In genomic region chr4:109296510-109296909, GRCm38 (mm10) we compare ENCODE assay signal across 26 mouse cellular contexts. TPM values are rescaled to one million over a fixed set of nuclear protein-coding genes. Genes with fewer than 3 reads are reported as not detected.
DNase-seq lines count a peak whose midpoint lies in the region; ATAC-seq and TF ChIP-seq lines count a peak whose summit lies in the region.
"Had no signal": no experiment of that assay in that cellular context is flagged by ENCODE, and none has a peak within 500 bp of the region (broad histone marks: within the 10 kb centered on the region; RNA-seq: fewer than 3 reads in every experiment).

No protein-coding gene starts in this region.

- H3K27ac ChIP-seq in layer of hippocampus, adult 2 months = peak overlapping the region; percentile 71
- no peak overlapping the region for H3K27ac ChIP-seq in MEL (ENCODE audit: control insufficient read depth, low read depth, low read length)
- H3K27ac ChIP-seq: embryonic facial prominence, embryonic 10.5 days; embryonic facial prominence, embryonic 13.5 days; forebrain, embryonic 12.5 days; forebrain, embryonic 15.5 days; hindbrain, embryonic 10.5 days; hindbrain, embryonic 13.5 days had no signal

- H3K4me3 ChIP-seq in layer of hippocampus, adult 2 months = no peak overlapping the region
- H3K4me3 ChIP-seq in MEL (ENCODE audit: control insufficient read depth in 1 of 2, insufficient read depth in 1 of 2, low read depth in 2 of 2, low read length in 2 of 2) = no peak overlapping the region
- H3K4me3 ChIP-seq: embryonic facial prominence, embryonic 10.5 days; embryonic facial prominence, embryonic 13.5 days; erythroblast, embryonic 14.5 days; forebrain, embryonic 12.5 days; forebrain, embryonic 15.5 days; hindbrain, embryonic 10.5 days; hindbrain, embryonic 13.5 days had no signal

- TF ChIP-seq POLR2A in MEL (IDR thresholded peaks at IDR 0.05; ENCODE audit: control insufficient read depth in 1 of 2, insufficient read depth in 1 of 2, low read depth in 1 of 2, low read length in 2 of 2, poor library complexity in 1 of 2) = no peak

- no peak for TF ChIP-seq CTCF in layer of hippocampus, adult 2 months (conservative IDR thresholded peaks at IDR 0.05)
- no peak for TF ChIP-seq CTCF in MEL (IDR thresholded peaks at IDR 0.05 in 2 of 3, conservative IDR thresholded peaks at IDR 0.05 in 1 of 3; ENCODE audit: control insufficient read depth in 1 of 3, insufficient read depth in 1 of 3, low read depth in 2 of 3, low read length in 3 of 3, poor library complexity in 1 of 3, severe bottlenecking in 1 of 3)

- DNase-seq in layer of hippocampus, adult 2 months (ENCODE audit: low spot score in 2 of 2) = no peak
- DNase-seq in layer of hippocampus, postnatal 14 days (ENCODE audit: low spot score in 2 of 2) = no peak
- DNase-seq in MEL (ENCODE audit: low read depth, low spot score) = no peak
- DNase-seq in kidney, adult 8-10 months = no peak
- DNase-seq in neural tube, embryonic 10.5 days (ENCODE audit: extremely low spot score, low spot score) = no peak
- DNase-seq: adrenal gland, adult 2 months; adrenal gland, postnatal 14 days; B cell, adult 2 months; cerebellum, adult 11-12 months; cerebellum, adult 8-10 months; cerebellum, postnatal 10 days; cerebellum, postnatal 36 days; embryo, embryonic 11 days; gastrocnemius, postnatal 10 days; gastrocnemius, postnatal 36 days had no signal

- TF ChIP-seq EP300 in MEL (IDR thresholded peaks at IDR 0.05; ENCODE audit: low read depth in 1 of 2, low read length in 2 of 2) = no peak

- peaks cover 6% of the 10 kb centered on the region; the same call in 1 of the 2 replicates for H3K79me2 ChIP-seq in MEL (ENCODE audit: control insufficient read depth, insufficient read depth, low read length, poor library complexity)

- H3K4me1 ChIP-seq in MEL (ENCODE audit: control insufficient read depth in 1 of 2, insufficient read depth in 2 of 2, low read length in 2 of 2) = peaks cover 2 to 12% of the 10 kb centered on the region in 2 experiments; a peak in 2 of 4 replicates
- H3K4me1 ChIP-seq: embryonic facial prominence, embryonic 10.5 days; embryonic facial prominence, embryonic 13.5 days; forebrain, embryonic 12.5 days; forebrain, embryonic 15.5 days; hindbrain, embryonic 10.5 days; hindbrain, embryonic 13.5 days had no signal

- peaks cover 0 to 7% of the 10 kb centered on the region in 2 experiments; a peak in 3 of 4 replicates for H3K36me3 ChIP-seq in MEL (ENCODE audit: control insufficient read depth in 1 of 2, insufficient read depth in 2 of 2, low read length in 2 of 2)
- H3K36me3 ChIP-seq: forebrain, embryonic 12.5 days; forebrain, embryonic 15.5 days; hindbrain, embryonic 10.5 days; hindbrain, embryonic 13.5 days had no signal

- ATAC-seq in megakaryocyte progenitor cell, adult 5-6 weeks (replicated peaks; ENCODE audit: poor library complexity) = peak; percentile 58; the same call in 1 of the 2 replicates
- ATAC-seq: forebrain, embryonic 15.5 days; hindbrain, embryonic 16.5 days had no signal

- no peaks in the 10 kb centered on the region for H3K27me3 ChIP-seq in MEL (ENCODE audit: control insufficient read depth in 1 of 2, insufficient read depth in 2 of 2, low read length in 2 of 2)
- H3K27me3 ChIP-seq: CH12.LX; embryonic facial prominence, embryonic 13.5 days; forebrain, embryonic 12.5 days; forebrain, embryonic 15.5 days; hindbrain, embryonic 13.5 days had no signal

- no peak for TF ChIP-seq RAD21 in MEL (IDR thresholded peaks at IDR 0.05; ENCODE audit: low read depth, low read length)

- no peaks in the 10 kb centered on the region for H3K9me3 ChIP-seq in MEL (replicated peaks; ENCODE audit: insufficient read depth, low read length)
- H3K9me3 ChIP-seq: embryonic facial prominence, embryonic 10.5 days; embryonic facial prominence, embryonic 13.5 days; forebrain, embryonic 12.5 days; forebrain, embryonic 15.5 days; G1E; hindbrain, embryonic 10.5 days; hindbrain, embryonic 13.5 days had no signal

- H3K9ac ChIP-seq in MEL (ENCODE audit: control insufficient read depth, low read depth, low read length, poor library complexity, severe bottlenecking) = no peak overlapping the region
- H3K9ac ChIP-seq: embryonic facial prominence, embryonic 13.5 days; forebrain, embryonic 12.5 days; forebrain, embryonic 15.5 days; hindbrain, embryonic 13.5 days had no signal

TF ChIP-seq in MEL, 35 proteins besides CTCF, POLR2A, EP300 and RAD21:
- TF ChIP-seq RCOR1 (IDR thresholded peaks at IDR 0.05; ENCODE audit: low read depth, low read length) = no peak
- no peak for TF ChIP-seq MAZ (IDR thresholded peaks at IDR 0.05; ENCODE audit: low read depth, low read length)
- TF ChIP-seq GATA1 (IDR thresholded peaks at IDR 0.05; ENCODE audit: low read depth, low read length) = 0 out of 2 replicates have a peak, but pooled peaks have one; percentile 24
- 0 out of 2 replicates have a peak, but pooled peaks have one; percentile 9 for TF ChIP-seq BHLHE40 (IDR thresholded peaks at IDR 0.05; ENCODE audit: borderline replicate concordance, low read depth, low read length)

RNA-seq across cellular contexts. Expression of gene Eps15, which starts 16.4 kb away (rescaled TPM):
- total RNA-seq in layer of hippocampus, adult 2 months (2021) = 100 to 1,000 TPM; 213 to 225 TPM
- total RNA-seq in layer of hippocampus, postnatal 14 days (2021) = 100 to 1,000 TPM; 209 to 210 TPM
- total RNA-seq in MEL (2012; rRNA removed) = 19.7 and 21.6 TPM in 2 replicates
- polyA plus RNA-seq in MEL (2012; ENCODE audit: insufficient read depth in 1 of 2, insufficient read length in 2 of 2, low read depth in 1 of 2, low replicate concordance in 2 of 2, missing spikeins in 1 of 2) = 100 to 1,000 TPM in 1 of 2 experiments, 10 to 100 TPM in 1; 53.3 to 107 TPM
- 57.6 and 60.4 TPM in 2 replicates for total RNA-seq in megakaryocyte progenitor cell, adult 5-6 weeks (2015)
- total RNA-seq in megakaryocyte progenitor cell, adult 5-6 weeks (2017) = 36.5 and 43.3 TPM in 2 replicates
